Mouse (Mus musculus) liver, embryonic 11.5 days (tissue): ENCODE measurements around the gene Tnr. TPM values are rescaled to one million over a fixed set of nuclear protein-coding genes. Genes with fewer than 3 reads are reported as not detected.

Experiments
- ATAC-seq: fragments of 200-750 bp; cut with Nextera tagmentation; replicated peaks from 2 replicates; pipeline ENCODE4 v1.8.0; 2017; ENCODE audit warnings: moderate number of reproducible peaks, mild to moderate bottlenecking, moderate TSS enrichment, moderate library complexity; ENCODE audit not compliant: low FRiP score
- DNase-seq: peaks from one replicate; pipeline ENCODE4 v3.0.0-alpha.2; 2017; ENCODE audit warnings: low spot score
- H3K27ac ChIP-seq: fragments of 300-500 bp; sonication (generic); 2 replicates; pipeline ENCODE4 v1.5.1; 2014; ENCODE audit warnings: mild to moderate bottlenecking, low read depth, low read length, control low read depth
- H3K27me3 ChIP-seq: fragments of 300-500 bp; sonication (generic); replicated peaks from 2 replicates; pipeline ENCODE4 v1.6.1; 2014; ENCODE audit warnings: low read length, mixed read lengths; ENCODE audit not compliant: control insufficient read depth, insufficient read depth
- H3K36me3 ChIP-seq: fragments of 300-500 bp; sonication (generic); 2 replicates; pipeline ENCODE4 v1.6.1; 2014; ENCODE audit warnings: mild to moderate bottlenecking, low read length, moderate library complexity, mixed read lengths; ENCODE audit not compliant: control insufficient read depth, insufficient read depth
- H3K4me1 ChIP-seq: fragments of 300-500 bp; sonication (generic); replicated peaks from 2 replicates; pipeline ENCODE4 v1.6.1; 2014; ENCODE audit warnings: low read length, mixed read lengths; ENCODE audit not compliant: control insufficient read depth, insufficient read depth
- H3K4me2 ChIP-seq: fragments of 300-500 bp; sonication (generic); 2 replicates; pipeline ENCODE4 v1.6.1; 2014; ENCODE audit warnings: mild to moderate bottlenecking, control low read depth, moderate library complexity
- H3K4me3 ChIP-seq: fragments of 300-500 bp; sonication (generic); 2 replicates; pipeline ENCODE4 v1.5.1; 2014; ENCODE audit warnings: low read depth, low read length, control low read depth
- H3K9ac ChIP-seq: fragments of 300-500 bp; sonication (generic); 2 replicates; pipeline ENCODE4 v1.6.1; 2014; ENCODE audit warnings: low read depth, low read length, control low read depth
- H3K9me3 ChIP-seq: fragments of 300-500 bp; sonication (generic); 2 replicates; pipeline ENCODE4 v1.6.1; 2016; ENCODE audit warnings: low read length, inconsistent platforms, mixed read lengths; ENCODE audit not compliant: control insufficient read depth
- WGBS: fragments of 180-500 bp; shearing (Covaris S2); extraction: QIAGEN DNeasy Blood & Tissue Kit; methylation state at CpG from one replicate; pipeline ENCODE4 v1.1.7; 2014; 5-methylcytosine and 5-hydroxymethylcytosine counted together
- polyA plus RNA-seq: library from polyadenylated mRNA; unstranded; fragments of >200 nt; fragmentation: Nextera tagmentation; extraction: Ambion mirVana; gene quantifications from 2 replicates; pipeline ENCODE4 v1.2.1, GENCODE M21; 2014

The Tnr gene
- polyA plus RNA-seq, 1 experiment from 2014 or later = 0.58 TPM

DNA sequence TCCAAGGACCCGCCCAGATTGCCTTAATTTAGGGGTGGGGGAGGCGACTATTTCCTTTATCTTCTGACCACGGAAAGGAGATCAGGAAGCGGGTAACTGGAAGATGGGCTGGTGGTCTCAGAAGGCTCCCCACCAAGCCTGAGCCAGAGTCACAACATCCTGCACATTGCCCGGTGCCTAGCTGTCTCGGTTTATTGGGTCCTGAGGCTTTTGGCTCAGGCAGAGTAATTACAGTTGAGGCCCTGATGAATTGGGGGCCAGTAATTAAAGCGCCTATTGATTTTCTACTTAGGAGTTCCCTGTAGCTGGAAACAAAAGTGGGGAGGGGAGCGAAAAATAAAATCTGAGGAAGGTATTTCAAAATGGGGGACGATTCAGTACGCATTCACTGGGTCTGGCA, 27.5 kb downstream of the Tnr start:
- no peak overlapping the region for H3K27ac ChIP-seq
- H3K36me3 ChIP-seq = no peaks in the 10 kb centered on the region
- H3K27me3 ChIP-seq = no peaks in the 10 kb centered on the region
- ATAC-seq (no peak), DNase-seq (no peak)
- H3K9me3 ChIP-seq = no peaks in the 10 kb centered on the region
- H3K4me2 ChIP-seq = no peak overlapping the region
- no peak overlapping the region for H3K4me3 ChIP-seq
- H3K4me1 ChIP-seq = no peaks in the 10 kb centered on the region
- 53% methylated on average over 10 of the region's 10 CpGs for WGBS
- H3K9ac ChIP-seq = no peak overlapping the region

DNA sequence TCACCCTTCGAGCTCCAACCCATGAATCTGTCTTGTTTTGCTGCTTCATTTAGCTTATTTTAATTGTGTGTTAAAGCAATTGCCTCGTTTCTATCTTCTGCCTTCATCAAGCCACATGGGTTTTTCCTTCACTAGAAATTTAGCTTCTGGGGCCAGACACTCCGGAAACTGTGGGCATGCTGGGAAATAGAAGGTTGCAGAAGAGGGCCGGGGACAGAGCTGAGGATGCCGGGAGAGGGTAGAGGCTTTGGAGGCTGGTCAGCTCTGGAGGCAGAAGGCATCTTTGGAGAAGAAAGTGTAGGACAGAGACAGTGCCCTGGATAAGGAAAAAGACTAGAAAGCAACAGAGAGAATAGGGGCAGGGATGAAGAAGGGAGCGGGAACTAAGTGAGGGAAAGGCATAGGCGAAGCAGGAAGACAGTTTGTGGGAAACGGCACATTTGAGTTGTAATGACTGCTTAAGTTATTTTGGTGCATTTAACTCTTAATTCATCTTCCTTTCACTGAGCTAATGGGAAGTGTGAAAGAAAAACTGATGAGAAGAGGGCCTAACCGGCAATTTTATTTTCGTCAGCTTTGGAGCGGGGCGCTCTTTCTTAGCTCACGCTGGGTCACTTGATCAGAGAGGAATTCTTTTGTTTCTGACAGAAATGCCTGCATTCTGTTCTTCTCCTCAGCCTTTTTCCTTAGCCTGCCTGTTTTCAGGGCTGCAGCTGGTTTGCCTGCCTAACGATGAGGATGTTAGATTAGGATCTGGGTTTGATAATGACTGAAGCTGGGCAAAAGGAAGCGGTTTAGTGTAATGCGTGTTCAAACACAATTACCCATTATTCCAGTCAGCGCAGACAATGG, 28.2 kb downstream of the Tnr start:
- no peak for ATAC-seq
- DNase-seq = no peak
- WGBS = 52% methylated on average over 17 of the region's 17 CpGs
- H3K36me3 ChIP-seq = no peaks in the 10 kb centered on the region
- H3K27ac ChIP-seq = no peak overlapping the region
- no peaks in the 10 kb centered on the region for H3K4me1 ChIP-seq
- H3K4me3 ChIP-seq = no peak overlapping the region
- H3K4me2 ChIP-seq = no peak overlapping the region
- no peak overlapping the region for H3K9ac ChIP-seq
- no peaks in the 10 kb centered on the region for H3K27me3 ChIP-seq
- H3K9me3 ChIP-seq = no peaks in the 10 kb centered on the region

DNA sequence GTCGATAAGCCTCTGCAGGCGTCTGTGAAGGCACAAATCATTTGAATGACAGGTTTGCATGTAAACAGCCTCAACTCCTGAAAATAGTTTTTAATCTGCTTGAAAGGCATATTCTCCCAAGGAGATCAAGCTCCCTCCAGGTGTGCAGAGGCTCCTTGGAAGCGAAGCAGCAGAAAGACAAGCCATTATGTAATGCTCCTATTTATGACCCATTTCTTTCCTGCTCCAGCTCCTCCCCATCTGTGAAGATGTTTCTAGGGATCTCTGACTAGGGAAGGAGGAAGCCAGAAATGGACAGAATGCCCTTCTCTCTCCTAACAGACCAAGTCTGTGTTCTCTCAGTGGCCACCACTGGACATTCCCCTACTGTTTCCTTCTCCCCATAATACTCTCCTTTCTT, 38.0 kb downstream of the Tnr start:
- no peak overlapping the region for H3K4me3 ChIP-seq
- no peak overlapping the region for H3K27ac ChIP-seq
- no peaks in the 10 kb centered on the region for H3K4me1 ChIP-seq
- H3K27me3 ChIP-seq = no peaks in the 10 kb centered on the region
- H3K9ac ChIP-seq = no peak overlapping the region
- no peak overlapping the region for H3K4me2 ChIP-seq
- ATAC-seq (no peak), DNase-seq (no peak)
- H3K36me3 ChIP-seq = no peaks in the 10 kb centered on the region
- WGBS = 71% methylated on average over 3 of the region's 3 CpGs
- H3K9me3 ChIP-seq = no peaks in the 10 kb centered on the region

DNA sequence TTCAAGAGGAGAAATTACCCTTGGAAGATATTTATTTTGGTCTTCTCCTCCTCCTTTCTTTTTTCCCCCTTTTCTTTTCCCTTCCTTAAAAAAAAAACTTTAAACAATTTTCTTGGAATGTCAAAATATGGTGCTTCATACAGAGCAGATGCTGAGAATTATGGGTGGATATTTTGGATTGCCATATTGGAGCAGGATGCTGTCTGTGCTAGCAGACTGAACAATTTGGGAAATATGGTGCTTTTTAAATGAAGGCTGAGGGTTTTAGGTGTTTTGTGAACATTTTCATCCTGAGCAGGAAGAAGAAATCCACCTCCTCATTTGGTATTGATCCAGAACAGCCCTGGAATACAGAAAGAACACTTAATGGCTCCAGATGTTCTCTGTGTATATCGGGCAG, 41.6 kb downstream of the Tnr start:
- Histone ChIP-seq H3K36me3 (no peaks in the 10 kb centered on the region), H3K27ac (no peak overlapping the region), H3K9ac (no peak overlapping the region), H3K9me3 (no peaks in the 10 kb centered on the region), H3K4me2 (no peak overlapping the region), H3K4me1 (no peaks in the 10 kb centered on the region), H3K27me3 (no peaks in the 10 kb centered on the region), H3K4me3 (no peak overlapping the region)
- DNase-seq = no peak
- ATAC-seq = no peak
- 96% methylated on average over 1 of the region's 1 CpGs for WGBS

DNA sequence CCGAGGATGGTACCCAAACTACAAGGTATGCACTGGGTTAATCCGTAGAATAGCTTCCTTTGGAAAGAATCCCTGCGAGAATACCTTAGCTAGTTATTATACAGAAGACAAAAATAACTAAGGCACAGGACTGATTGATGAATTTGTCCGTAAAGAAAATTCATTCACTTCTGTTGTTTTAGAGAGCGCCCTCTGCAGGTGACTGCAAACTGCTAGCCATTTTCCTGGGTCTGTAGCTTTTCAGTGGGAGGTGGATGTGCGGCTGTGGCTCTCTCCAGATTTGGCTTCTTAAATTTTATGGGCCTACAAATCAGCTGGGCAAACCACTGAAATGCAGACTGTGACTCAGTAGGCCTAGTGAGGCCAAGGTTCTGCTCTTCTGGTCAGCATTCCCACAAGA, 42.5 kb downstream of the Tnr start:
- no peaks in the 10 kb centered on the region for H3K27me3 ChIP-seq
- no peaks in the 10 kb centered on the region for H3K4me1 ChIP-seq
- H3K36me3 ChIP-seq = no peaks in the 10 kb centered on the region
- no peak overlapping the region for H3K27ac ChIP-seq
- 65% methylated on average over 6 of the region's 6 CpGs for WGBS
- no peaks in the 10 kb centered on the region for H3K9me3 ChIP-seq
- no peak overlapping the region for H3K9ac ChIP-seq
- H3K4me3 ChIP-seq = no peak overlapping the region
- ATAC-seq = no peak
- H3K4me2 ChIP-seq = no peak overlapping the region
- no peak for DNase-seq

DNA sequence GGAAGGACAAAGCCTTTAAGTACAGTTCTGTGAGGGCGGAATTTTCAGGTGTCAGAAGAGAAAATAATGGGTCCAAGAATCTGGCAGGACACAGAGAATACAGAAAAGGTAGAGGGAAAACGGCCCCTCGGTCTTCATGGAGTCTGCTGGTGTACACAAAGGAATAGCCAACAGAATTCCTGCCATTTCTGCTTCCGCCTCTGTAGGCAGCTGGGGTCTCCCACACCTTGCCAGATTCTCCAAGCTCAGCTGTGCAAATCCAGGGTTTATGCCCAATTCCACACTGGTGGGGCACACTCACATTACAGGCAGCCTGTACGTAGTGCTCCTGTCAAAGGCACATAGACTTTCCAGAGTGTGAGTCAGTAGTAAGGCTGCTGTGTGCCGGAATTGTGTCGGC, 43.6 kb downstream of the Tnr start:
- no peaks in the 10 kb centered on the region for H3K27me3 ChIP-seq
- DNase-seq (no peak), ATAC-seq (no peak)
- no peaks in the 10 kb centered on the region for H3K36me3 ChIP-seq
- no peak overlapping the region for H3K4me2 ChIP-seq
- H3K9ac ChIP-seq = no peak overlapping the region
- H3K27ac ChIP-seq = no peak overlapping the region
- H3K9me3 ChIP-seq = no peaks in the 10 kb centered on the region
- 78% methylated on average over 7 of the region's 7 CpGs for WGBS
- no peak overlapping the region for H3K4me3 ChIP-seq
- no peaks in the 10 kb centered on the region for H3K4me1 ChIP-seq

DNA sequence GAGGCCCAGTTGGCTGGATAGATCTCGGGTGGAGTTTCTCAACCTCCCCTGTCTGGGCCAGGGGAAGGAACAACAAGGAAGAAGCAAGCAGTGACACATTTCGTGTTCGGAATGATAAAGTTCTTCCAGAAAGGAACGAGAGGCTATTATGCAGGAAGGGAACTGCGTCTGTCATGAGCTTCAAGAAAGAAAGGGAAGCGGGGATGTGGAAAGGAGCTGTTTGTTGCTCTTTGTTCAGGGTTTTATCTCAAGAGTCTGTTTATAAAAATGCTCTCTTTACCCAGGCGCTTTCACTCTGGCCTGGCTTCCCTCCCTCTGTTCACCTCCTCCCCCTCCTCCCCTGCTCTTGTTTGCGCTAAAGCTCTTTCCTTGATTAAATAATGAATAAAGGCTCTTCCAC, 46.7 kb downstream of the Tnr start:
- 33% methylated on average over 8 of the region's 8 CpGs for WGBS
- H3K9me3 ChIP-seq = no peaks in the 10 kb centered on the region
- no peak overlapping the region for H3K9ac ChIP-seq
- no peaks in the 10 kb centered on the region for H3K36me3 ChIP-seq
- DNase-seq (no peak), ATAC-seq (no peak)
- no peak overlapping the region for H3K27ac ChIP-seq
- no peak overlapping the region for H3K4me3 ChIP-seq
- no peaks in the 10 kb centered on the region for H3K4me1 ChIP-seq
- H3K4me2 ChIP-seq = no peak overlapping the region
- H3K27me3 ChIP-seq = no peaks in the 10 kb centered on the region

DNA sequence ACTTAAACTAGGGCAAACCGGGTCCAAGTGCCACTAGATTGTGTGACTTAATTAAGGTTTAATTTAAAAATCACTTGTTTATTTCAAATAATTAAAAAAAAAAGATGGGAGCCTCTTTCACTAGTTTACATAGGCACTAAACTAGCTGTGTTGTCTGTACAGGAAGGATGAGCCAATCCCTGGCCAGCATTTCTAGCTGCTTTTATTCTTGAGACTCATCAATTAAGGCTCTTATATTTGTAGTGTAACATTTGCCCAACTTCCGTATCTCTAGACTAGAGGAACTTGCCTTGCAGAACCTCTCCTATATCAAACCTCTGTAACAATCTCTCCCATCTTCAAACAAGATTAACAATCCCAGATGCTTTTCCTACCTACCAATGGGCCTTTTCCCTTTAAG, 47.3 kb downstream of the Tnr start:
- ATAC-seq (no peak), DNase-seq (no peak)
- 62% methylated on average over 2 of the region's 2 CpGs for WGBS
- H3K27me3 ChIP-seq = no peaks in the 10 kb centered on the region
- no peak overlapping the region for H3K9ac ChIP-seq
- no peak overlapping the region for H3K4me2 ChIP-seq
- no peak overlapping the region for H3K27ac ChIP-seq
- no peak overlapping the region for H3K4me3 ChIP-seq
- H3K36me3 ChIP-seq = no peaks in the 10 kb centered on the region
- H3K4me1 ChIP-seq = no peaks in the 10 kb centered on the region
- no peaks in the 10 kb centered on the region for H3K9me3 ChIP-seq

DNA sequence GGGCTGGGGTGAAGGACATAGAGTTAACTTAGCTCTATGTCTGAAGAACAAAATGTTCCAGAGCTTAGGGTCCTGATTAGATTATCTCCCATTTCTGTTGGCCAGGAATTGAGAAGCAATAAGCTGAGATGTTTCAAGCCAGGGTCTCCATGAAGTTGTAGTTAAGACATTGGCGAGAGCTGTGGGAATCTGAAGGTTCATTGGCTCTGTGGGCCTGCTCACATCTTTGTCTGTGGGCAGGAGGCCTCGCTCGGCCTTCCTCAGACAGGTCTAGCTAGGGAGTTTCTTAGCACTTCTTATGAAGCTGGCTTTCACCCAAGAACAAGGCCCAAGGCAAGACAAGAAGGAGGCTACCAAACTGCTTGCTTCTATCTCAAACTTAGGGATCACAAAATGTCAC, 48.4 kb downstream of the Tnr start:
- H3K4me1 ChIP-seq = no peaks in the 10 kb centered on the region
- no peak overlapping the region for H3K4me2 ChIP-seq
- no peak overlapping the region for H3K9ac ChIP-seq
- H3K36me3 ChIP-seq = no peaks in the 10 kb centered on the region
- no peaks in the 10 kb centered on the region for H3K9me3 ChIP-seq
- DNase-seq = no peak
- WGBS = 81% methylated on average over 3 of the region's 3 CpGs
- no peak for ATAC-seq
- H3K27ac ChIP-seq = no peak overlapping the region
- H3K27me3 ChIP-seq = no peaks in the 10 kb centered on the region
- H3K4me3 ChIP-seq = no peak overlapping the region
